Mouse (Mus musculus) liver, adult 2 months (tissue): ENCODE measurements at regions not wholly inside any gene's neighbourhood (a gene's known extent, or its start where the extent isn't known, plus 50 kb on each side); places are given as distances from the start of the nearest gene placed in this dataset.

Source experiments
- DNase-seq: peaks from one replicate; pipeline ENCODE4 v3.0.0-alpha.2; 2011; ENCODE audit warnings: low read depth, low spot score; ENCODE audit errors: extremely low read depth
- H3K27ac ChIP-seq: fragments of 200-500 bp; replicated peaks from 2 replicates; pipeline ENCODE4 v1.5.1; 2012; ENCODE audit warnings: low read depth, mild to moderate bottlenecking, control low read depth, inconsistent platforms, low read length; ENCODE audit not compliant: insufficient read depth
- H3K27me3 ChIP-seq: fragments of 200-500 bp; 2 replicates; pipeline ENCODE4 v1.6.1; 2012; ENCODE audit warnings: mild to moderate bottlenecking, moderate library complexity, low read length, inconsistent platforms; ENCODE audit not compliant: control insufficient read depth, insufficient read depth
- H3K36me3 ChIP-seq: fragments of 200-500 bp; 2 replicates; pipeline ENCODE4 v1.6.1; 2012; ENCODE audit warnings: low read length, inconsistent platforms; ENCODE audit not compliant: control insufficient read depth, insufficient read depth
- H3K4me1 ChIP-seq: fragments of 200-500 bp; 2 replicates; pipeline ENCODE4 v1.6.1; 2011; ENCODE audit warnings: low read length; ENCODE audit not compliant: control insufficient read depth, insufficient read depth
- H3K4me3 ChIP-seq: fragments of 200-500 bp; 2 replicates; pipeline ENCODE4 v1.5.1; 2011; ENCODE audit warnings: low read depth, mild to moderate bottlenecking, control low read depth, low read length, moderate library complexity; ENCODE audit not compliant: insufficient read depth
- H3K79me2 ChIP-seq: fragments of 200-500 bp; 2 replicates; pipeline ENCODE4 v1.6.1; 2012; ENCODE audit warnings: inconsistent platforms, mild to moderate bottlenecking, low read length, moderate library complexity; ENCODE audit not compliant: control insufficient read depth, insufficient read depth
- H3K9ac ChIP-seq: fragments of 200-500 bp; 2 replicates; pipeline ENCODE4 v1.6.1; 2012; ENCODE audit warnings: low read depth, mild to moderate bottlenecking, control low read depth, inconsistent platforms, low read length
- CTCF ChIP-seq: fragments of 200-500 bp; IDR thresholded peaks from 2 replicates; pipeline ENCODE4 v1.5.1; 2011; ENCODE audit warnings: low read depth, low read length, control low read depth
- POLR2A ChIP-seq: fragments of 200-500 bp; IDR thresholded peaks from 2 replicates; pipeline ENCODE4 v1.6.1; 2011; ENCODE audit warnings: low read length, control low read depth; ENCODE audit not compliant: insufficient read depth; ENCODE audit errors: extremely low read depth
- WGBS: fragments of 180-500 bp; shearing (Covaris S2); methylation state at CpG from one replicate; pipeline ENCODE4 v1.1.7; 2018; 5-methylcytosine and 5-hydroxymethylcytosine counted together

GRCm38 (mm10) chr14:33804721-33805120 is 118.7 kb upstream of the Gdf10 start:
- no peaks in the 10 kb centered on the region for H3K79me2 ChIP-seq
- 83% methylated on average over 6 of the region's 6 CpGs for WGBS

GRCm38 (mm10) chr14:33807196-33807595 is 116.2 kb upstream of the Gdf10 start:
- Histone ChIP-seq H3K4me3 (no peak overlapping the region), H3K36me3 (no peaks in the 10 kb centered on the region), H3K9ac (no peak overlapping the region), H3K27ac (no peak overlapping the region), H3K4me1 (no peaks in the 10 kb centered on the region), H3K79me2 (no peaks in the 10 kb centered on the region), H3K27me3 (no peaks in the 10 kb centered on the region)
- no peak for DNase-seq
- TF ChIP-seq POLR2A (no peak), CTCF (no peak)
- WGBS = 76% methylated on average over 7 of the region's 7 CpGs

More at GRCm38 (mm10) chr14:33804721-33805120, 118.7 kb upstream of the Gdf10 start:
- Histone ChIP-seq H3K27me3 (no peaks in the 10 kb centered on the region), H3K27ac (no peak overlapping the region), H3K4me3 (no peak overlapping the region), H3K36me3 (no peaks in the 10 kb centered on the region), H3K9ac (no peak overlapping the region), H3K4me1 (no peaks in the 10 kb centered on the region)
- TF ChIP-seq POLR2A = no peak
- no peak for TF ChIP-seq CTCF
- no peak for DNase-seq

GRCm38 (mm10) chr14:33808593-33809265 is 114.7 kb upstream of the Gdf10 start:
- DNase-seq = peak; percentile 55
- Histone ChIP-seq H3K27ac (no peak overlapping the region; the same call in 1 of the 2 replicates), H3K4me3 (no peak overlapping the region), H3K79me2 (no peaks in the 10 kb centered on the region), H3K27me3 (no peaks in the 10 kb centered on the region), H3K36me3 (no peaks in the 10 kb centered on the region), H3K4me1 (no peaks in the 10 kb centered on the region), H3K9ac (no peak overlapping the region)
- WGBS = 49% methylated on average over 11 of the region's 11 CpGs
- no peak for TF ChIP-seq POLR2A
- TF ChIP-seq CTCF = no peak

DNA sequence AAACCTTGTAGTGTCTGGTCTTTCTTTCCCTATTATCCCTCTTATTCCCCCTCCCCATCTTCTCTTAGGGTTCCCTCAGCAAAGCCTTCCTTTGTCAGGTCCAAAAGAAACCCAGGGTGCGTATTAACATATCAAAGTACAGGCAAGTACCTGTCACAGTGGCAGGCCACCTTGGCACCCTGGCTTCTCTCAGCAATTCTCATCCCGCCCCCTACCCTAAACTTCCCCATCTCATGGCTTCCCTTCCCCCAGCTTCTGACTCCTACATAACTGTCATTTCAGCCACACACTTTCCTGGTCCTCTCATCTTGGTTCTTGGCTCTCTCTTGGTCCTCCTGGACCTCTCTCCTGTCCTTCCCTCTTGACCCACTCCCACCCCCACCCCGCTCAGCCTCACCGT is 112.8 kb upstream of the Gdf10 start:
- H3K4me1 ChIP-seq = no peaks in the 10 kb centered on the region
- no peak for TF ChIP-seq POLR2A
- no peak for TF ChIP-seq CTCF
- H3K79me2 ChIP-seq = no peaks in the 10 kb centered on the region
- no peak overlapping the region for H3K27ac ChIP-seq
- 92% methylated on average over 4 of the region's 4 CpGs for WGBS
- no peaks in the 10 kb centered on the region for H3K27me3 ChIP-seq
- no peak overlapping the region for H3K4me3 ChIP-seq
- DNase-seq = no peak
- no peaks in the 10 kb centered on the region for H3K36me3 ChIP-seq
- no peak overlapping the region for H3K9ac ChIP-seq

GRCm38 (mm10) chr14:33811241-33811640 is 112.1 kb upstream of the Gdf10 start:
- Histone ChIP-seq H3K4me3 (no peak overlapping the region), H3K9ac (no peak overlapping the region), H3K36me3 (no peaks in the 10 kb centered on the region), H3K27ac (no peak overlapping the region), H3K4me1 (no peaks in the 10 kb centered on the region), H3K27me3 (no peaks in the 10 kb centered on the region), H3K79me2 (no peaks in the 10 kb centered on the region)
- WGBS = 82% methylated on average over 3 of the region's 3 CpGs
- TF ChIP-seq POLR2A = no peak
- no peak for TF ChIP-seq CTCF
- no peak for DNase-seq

- no peak for TF ChIP-seq CTCF
- no peak for TF ChIP-seq POLR2A
- H3K27ac ChIP-seq = no peak overlapping the region
- no peaks in the 10 kb centered on the region for H3K4me1 ChIP-seq
- no peak overlapping the region for H3K9ac ChIP-seq
- H3K27me3 ChIP-seq = no peaks in the 10 kb centered on the region
- no peak for DNase-seq
- 89% methylated on average over 8 of the region's 8 CpGs for WGBS
- no peak overlapping the region for H3K4me3 ChIP-seq
- no peaks in the 10 kb centered on the region for H3K79me2 ChIP-seq
- no peaks in the 10 kb centered on the region for H3K36me3 ChIP-seq
Measured at GRCm38 (mm10) chr14:33812266-33812665, 111.1 kb upstream of the Gdf10 start.
